Mouse (Mus musculus) left cerebral cortex, adult 2 months (tissue): ENCODE measurements around the gene Hoxc9. TPM values are rescaled to one million over a fixed set of nuclear protein-coding genes. Genes with fewer than 3 reads are reported as not detected.

Experiments used
- DNase-seq, 2 experiments: peaks; one replicate each; pipeline ENCODE4 v3.0.0; 2021 to 2022; ENCODE audit warnings: low spot score in 2 of 2, mixed read lengths in 1 of 2; ENCODE audit errors: extremely low spot score in 1 of 2
- H3K27ac ChIP-seq: fragments of 200-600 bp; 2 replicates; pipeline ENCODE4 v1.8.1; 2022
- H3K4me3 ChIP-seq: fragments of 200-600 bp; 2 replicates; pipeline ENCODE4 v1.8.1; 2022
- CTCF ChIP-seq: fragments of 200-600 bp; IDR thresholded peaks from 2 replicates; pipeline ENCODE4 v1.8.1; 2022; ENCODE audit warnings: antibody characterized with exemption, mild to moderate bottlenecking, moderate library complexity
- intact Hi-C: fragments of 180-260 bp; cut with DNase I; formaldehyde crosslinking; loops from one replicate; pipeline ENCODE4 v1.15.1; 2025
- total RNA-seq, 2 experiments: library from RNA; stranded (reverse); gene quantifications; 2 replicates each; pipeline ENCODE4 v1.2.3; 2021

Gene Hoxc9
- total RNA-seq, 2 experiments from 2014 or later = not detected

DNA sequence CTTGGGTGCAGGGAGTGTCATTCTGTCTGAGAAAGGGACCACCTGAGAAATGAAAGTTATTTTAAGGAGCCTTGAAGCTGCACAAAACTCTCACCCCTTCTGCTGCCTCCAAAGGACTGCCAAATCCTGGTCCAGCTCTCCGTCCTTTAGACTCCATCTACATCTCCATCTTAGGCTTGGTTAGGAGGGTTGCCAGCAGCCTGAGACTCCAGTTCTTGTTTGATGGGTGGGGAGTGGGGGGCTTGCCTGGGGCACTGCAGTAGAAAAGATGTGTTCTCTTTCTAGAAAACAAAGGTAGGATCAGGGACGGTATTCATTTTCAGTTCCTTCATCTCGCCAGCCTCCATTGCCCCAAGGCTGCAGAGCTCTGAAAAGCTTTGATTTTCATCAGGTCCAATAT lies 21.2 kb downstream of the Hoxc9 start:
- no peak overlapping the region for H3K27ac ChIP-seq
- intact Hi-C loops = no loop called here
- no peak for TF ChIP-seq CTCF
- no peak overlapping the region for H3K4me3 ChIP-seq
- no peak for DNase-seq

DNA sequence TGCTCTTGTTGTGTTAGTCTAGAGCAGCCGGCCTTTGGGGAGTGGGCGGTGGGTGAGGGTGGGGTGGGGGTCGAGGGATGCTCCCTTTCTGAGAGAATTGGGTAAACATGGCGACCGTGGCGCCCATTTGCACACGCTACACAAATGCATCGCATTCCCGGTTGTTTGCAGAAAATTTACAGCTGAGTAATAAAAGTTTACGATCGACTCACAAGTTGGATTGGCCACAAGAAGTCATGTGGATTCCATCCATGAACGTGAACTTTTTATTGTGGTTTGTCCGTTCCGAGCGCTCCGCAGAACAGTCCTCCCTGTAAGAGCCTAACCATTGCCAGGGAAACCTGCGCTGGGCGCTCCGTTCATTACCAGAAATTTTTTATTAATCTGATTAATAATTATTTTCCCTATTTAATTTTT lies 21.7 kb downstream of the Hoxc9 start, which contains the start of gene Hoxc6:
Gene Hoxc6 (plus strand): TSS at position 319 of the 417 bp plus-strand sequence.
- H3K27ac ChIP-seq = no peak within 1 kb of the TSS
- H3K4me3 ChIP-seq = no peak within 1 kb of the TSS
- DNase-seq = no peak
- intact Hi-C loops = no loop called here
- TF ChIP-seq CTCF = no peak

DNA sequence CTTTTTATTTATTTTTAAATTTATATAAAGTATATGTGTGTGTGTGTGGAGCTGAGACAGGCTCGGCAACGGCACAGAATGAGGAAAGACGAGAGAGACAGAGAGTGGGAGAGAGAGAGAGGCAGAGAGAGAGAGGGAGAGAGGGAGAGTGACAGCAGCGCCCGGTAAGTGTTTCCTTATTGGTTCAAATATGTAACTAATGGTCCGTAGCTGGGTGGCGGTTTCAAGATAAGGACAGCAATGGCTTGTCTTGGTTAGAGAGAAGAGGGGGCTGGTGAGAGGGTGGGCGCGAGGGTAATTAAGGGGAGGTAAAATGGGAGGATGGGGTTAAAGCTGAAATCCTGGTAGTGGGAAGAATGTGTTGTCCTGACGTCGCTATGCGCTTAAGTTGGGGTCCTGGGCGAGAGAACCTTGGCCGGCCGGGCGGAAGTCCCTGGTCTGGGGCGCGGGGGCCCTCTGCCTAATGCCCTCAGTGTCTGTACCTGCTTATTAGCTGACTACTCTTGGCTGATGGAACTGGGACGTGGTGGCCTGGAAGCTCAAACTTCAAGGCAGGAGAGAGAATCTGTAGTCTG lies 22.5 kb downstream of the Hoxc9 start:
- DNase-seq = no peak
- Histone ChIP-seq H3K27ac (no peak overlapping the region), H3K4me3 (no peak overlapping the region)
- intact Hi-C loops = no loop called here
- no peak for TF ChIP-seq CTCF

DNA sequence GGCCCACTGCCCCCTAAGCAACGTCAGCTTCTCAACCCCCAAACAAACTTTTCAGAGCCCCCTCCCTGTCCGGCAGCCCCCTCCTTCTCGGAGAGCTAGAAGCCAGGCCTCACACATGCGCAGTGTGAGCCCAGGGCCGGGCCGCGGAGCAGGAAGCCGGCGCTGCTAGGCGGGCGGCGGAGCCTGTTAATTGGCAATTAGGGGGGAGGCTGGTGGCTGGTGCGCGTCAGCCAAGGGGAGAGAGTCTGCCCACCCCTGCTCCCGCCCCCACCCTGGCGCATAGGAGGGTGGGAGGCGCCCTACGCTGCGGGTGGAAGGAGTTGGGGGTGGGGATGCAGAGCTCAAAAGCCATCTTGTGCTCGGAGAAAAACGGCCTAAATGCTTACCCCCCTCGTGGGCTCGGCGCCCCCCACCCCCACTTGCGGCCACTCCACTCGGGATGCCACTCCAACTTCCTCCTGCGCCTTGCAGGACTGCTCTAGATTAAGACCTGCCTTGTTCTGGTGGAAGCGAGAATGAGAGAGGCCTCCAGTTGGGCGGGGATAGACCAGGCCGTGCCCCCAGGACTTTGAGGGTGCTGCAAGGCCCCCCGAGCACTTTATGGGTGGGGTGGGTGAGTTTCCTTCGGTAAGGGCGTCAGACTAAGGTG lies 23.1 kb downstream of the Hoxc9 start:
- no peak for TF ChIP-seq CTCF
- peak in 1 of 2 experiments; percentile 26 for DNase-seq
- intact Hi-C loops = no loop called here
- Histone ChIP-seq H3K27ac (no peak overlapping the region), H3K4me3 (peak overlapping the region; percentile 15)

DNA sequence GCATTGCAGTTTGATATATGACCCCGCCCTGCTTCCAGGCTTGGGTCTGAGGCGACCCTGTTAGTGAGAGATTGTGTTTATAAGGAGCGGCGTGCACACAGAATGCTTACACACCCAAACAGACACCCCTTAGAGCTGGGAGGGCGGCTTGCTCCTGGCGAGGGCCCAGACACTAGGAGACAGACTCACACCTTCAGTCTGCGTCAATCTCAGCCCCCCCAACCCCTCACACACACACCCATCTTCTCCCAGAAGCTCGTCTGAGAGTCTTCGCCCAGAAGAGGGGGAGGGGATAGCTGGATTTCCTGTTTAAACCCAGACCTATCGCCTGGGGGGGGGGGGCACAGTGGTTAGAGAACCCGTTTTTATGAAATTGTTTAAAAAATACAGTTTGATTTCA lies 23.7 kb downstream of the Hoxc9 start:
- TF ChIP-seq CTCF = no peak
- DNase-seq = no peak
- intact Hi-C loops = no loop called here
- Histone ChIP-seq H3K4me3 (no peak overlapping the region), H3K27ac (no peak overlapping the region)

DNA sequence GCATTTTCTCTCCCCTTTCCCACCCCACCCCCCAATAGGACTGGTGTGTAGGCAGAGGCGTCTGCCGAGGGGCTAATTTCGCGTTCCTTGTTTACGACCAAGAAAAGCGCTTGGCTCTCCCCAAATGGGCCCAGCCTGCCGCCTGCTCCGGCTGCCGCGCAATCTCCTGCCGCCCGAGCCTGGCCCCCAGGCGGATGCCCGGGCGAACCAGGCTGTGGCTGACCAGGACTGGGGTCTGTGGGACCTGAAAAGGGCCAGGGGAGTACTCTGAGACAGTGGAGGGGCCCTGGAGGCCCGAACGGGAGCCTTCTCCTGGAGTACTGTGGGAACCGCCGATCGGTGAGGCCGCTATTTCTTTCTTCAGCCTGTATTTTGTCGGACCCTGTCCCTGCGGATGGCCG lies 24.3 kb downstream of the Hoxc9 start:
- intact Hi-C loops = no loop called here
- H3K4me3 ChIP-seq = no peak overlapping the region
- no peak for TF ChIP-seq CTCF
- H3K27ac ChIP-seq = no peak overlapping the region
- DNase-seq = no peak

DNA sequence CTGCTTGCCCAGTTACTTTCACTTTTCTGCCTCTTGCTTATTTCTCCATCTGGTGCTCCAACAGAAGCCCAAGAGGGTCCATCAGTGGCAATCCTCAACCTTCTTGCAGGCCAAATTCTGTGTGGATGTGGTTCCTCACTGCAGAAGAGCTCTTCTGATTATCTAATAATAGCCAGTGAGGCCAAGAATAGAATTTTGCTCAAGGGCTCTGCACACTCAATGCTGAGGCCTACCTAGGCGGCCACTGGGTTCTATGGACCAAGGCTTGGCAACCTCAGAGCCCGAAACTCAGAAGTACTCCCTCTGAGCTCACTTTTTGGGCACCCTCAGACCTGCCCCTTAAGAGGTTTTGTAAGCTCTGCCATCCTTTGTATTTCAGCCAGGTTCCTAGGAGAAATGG lies 25.1 kb downstream of the Hoxc9 start:
- no peak for TF ChIP-seq CTCF
- intact Hi-C loops = no loop called here
- H3K4me3 ChIP-seq = no peak overlapping the region
- no peak for DNase-seq
- no peak overlapping the region for H3K27ac ChIP-seq

DNA sequence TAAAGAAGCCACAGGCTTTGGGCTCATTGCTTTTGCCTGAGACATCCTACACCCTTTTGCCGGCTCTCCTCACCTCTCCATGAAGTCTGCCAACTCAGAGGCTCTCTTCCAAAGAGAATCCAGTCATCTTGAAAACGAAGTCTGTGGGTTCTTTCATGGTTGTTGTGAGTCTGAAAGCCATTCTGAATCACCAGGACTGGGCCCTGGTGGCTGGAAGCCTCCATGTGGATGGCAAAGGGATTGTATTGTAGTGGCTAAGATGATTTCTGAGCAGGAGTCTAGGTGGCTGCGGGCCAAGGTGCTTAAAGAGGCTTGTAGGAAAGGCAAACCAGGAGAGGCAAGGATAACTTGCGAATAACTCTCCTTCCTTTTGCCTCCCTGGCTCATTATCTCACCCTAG lies 25.9 kb downstream of the Hoxc9 start:
- H3K27ac ChIP-seq = no peak overlapping the region
- H3K4me3 ChIP-seq = no peak overlapping the region
- TF ChIP-seq CTCF = no peak
- no peak for DNase-seq
- intact Hi-C loops = no loop called here

DNA sequence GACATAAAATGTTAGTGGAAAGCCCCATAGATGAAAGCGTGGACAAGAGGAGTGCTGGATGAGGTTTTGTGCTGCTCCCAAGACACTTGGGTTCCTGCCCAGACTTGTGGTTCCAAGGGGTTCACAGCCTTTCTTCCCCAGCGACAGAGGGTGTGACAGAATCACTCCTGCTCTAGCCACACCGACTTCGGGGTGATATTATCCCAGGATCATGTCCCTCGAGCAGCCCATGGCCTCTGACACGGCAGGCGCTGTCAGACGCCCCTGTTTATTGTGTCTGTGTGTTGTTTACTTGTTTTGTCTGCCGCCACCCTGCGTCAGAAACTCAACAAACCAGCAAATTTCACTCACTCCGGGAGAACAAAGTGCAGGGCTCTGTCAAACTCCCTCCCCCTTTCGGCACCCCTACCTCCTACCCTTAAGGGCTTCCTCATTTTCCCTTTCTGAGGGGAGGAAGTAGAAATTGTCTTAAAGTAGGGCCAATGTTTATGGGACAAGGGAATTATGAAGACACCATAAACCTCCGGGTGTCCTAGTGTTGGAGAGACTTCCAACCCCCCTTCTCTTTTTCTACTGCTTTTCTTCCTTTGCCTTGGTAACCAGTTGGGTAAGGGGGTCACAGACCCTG lies 26.7 kb downstream of the Hoxc9 start:
- no peak for TF ChIP-seq CTCF
- DNase-seq = no peak
- H3K27ac ChIP-seq = no peak overlapping the region
- intact Hi-C loops = no loop called here
- H3K4me3 ChIP-seq = no peak overlapping the region

DNA sequence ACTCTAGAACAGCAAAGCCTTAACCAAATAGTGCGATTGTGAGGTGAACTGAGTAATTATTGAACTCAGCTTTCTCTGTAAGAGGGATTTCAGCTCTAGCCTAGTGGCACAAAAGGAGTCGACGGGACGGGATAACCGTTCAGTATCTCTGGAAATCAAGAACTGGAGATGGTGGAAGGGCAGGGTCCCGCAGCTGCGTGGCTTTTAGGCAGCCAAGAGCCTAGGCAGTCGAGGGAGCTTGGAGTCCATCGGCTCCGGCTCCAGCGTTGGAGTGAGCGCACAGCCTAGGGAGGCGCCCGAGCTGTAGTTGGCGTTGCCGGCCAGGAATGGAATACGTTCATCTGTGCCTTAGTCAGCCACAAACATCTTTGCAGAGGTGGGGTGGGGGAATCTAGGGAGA lies 29.1 kb downstream of the Hoxc9 start:
- TF ChIP-seq CTCF = no peak
- Histone ChIP-seq H3K4me3 (no peak overlapping the region), H3K27ac (no peak overlapping the region)
- intact Hi-C loops = no loop called here
- no peak for DNase-seq

DNA sequence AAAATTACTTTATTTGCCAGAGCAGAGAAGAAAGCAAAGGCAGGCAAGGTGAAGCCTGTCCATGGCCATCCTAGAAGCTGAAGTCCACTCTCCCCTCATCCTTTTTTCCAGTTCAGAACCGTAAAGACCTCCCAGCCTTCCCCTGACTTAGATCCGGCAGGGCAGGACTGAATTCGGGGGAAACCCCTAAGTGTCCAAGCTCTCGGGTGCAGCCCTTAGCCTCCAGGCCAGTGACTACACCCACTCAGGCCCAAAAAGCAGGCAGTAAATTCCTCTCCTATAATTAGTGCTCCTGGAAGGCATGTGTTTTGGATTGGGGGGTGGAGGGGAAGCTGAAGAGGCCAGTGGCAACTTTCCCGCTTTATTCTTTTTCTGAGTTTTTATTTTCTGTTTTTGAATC lies 29.6 kb downstream of the Hoxc9 start:
- intact Hi-C loops = no loop called here
- Histone ChIP-seq H3K27ac (no peak overlapping the region), H3K4me3 (no peak overlapping the region)
- no peak for DNase-seq
- no peak for TF ChIP-seq CTCF

DNA sequence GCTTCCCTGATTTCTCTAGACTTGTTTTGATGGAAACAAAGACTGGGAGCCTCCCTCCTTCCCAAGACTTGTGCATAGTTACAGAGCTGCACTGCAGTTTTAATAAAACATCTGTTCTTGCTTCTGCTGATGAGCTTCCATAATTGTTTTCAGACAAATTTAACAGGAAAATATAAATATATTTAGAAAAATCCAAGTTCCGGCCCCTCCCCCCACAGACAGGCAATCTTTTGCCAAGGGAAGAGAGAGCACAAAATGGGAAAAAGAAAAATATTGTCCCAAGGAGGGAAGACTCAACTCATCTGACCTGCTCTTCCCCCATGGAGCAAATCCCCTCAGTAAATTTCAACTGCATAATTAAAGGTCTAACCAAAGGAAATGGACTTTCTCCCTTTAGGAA lies 30.1 kb downstream of the Hoxc9 start:
- TF ChIP-seq CTCF = no peak
- no peak overlapping the region for H3K27ac ChIP-seq
- DNase-seq = no peak
- intact Hi-C loops = no loop called here
- H3K4me3 ChIP-seq = no peak overlapping the region
